Mouse (Mus musculus): ENCODE measurements at regions not wholly inside any gene's neighbourhood (a gene's known extent, or its start where the extent isn't known, plus 50 kb on each side); places are given as distances from the start of the nearest gene placed in this dataset.

DNA sequence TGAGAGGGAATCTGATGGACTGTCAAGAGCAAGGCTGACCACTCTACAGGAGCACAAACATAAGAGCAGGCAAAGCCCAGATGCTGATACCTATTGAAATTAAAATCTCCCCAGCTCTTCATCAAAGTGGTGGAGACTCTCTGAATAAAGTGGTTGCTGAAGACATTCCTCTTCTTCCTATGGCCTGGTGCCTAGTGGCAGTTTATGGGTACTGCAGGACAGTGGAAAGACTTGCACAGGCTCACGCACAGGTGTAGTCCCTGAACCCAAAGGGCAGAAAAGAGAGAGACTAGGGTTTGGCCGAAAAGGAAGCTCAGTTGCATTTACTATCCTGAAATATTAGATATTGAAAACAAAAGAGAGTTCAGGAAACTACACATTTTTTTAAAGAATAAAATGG, 144.2 kb upstream of the Npy2r start:
- WGBS = 90% methylated on average over 2 of the region's 2 CpGs
- Histone ChIP-seq H3K4me3 (ENCODE audit: low read depth, low read length) (no peak overlapping the region), H3K4me1 (replicated peaks; ENCODE audit: control insufficient read depth, insufficient read depth, low read length) (no peaks in the 10 kb centered on the region), H3K4me2 (replicated peaks; ENCODE audit: low read depth) (no peak overlapping the region), H3K27ac (ENCODE audit: low read depth, low read length) (no peak overlapping the region), H3K27me3 (replicated peaks; ENCODE audit: control insufficient read depth, insufficient read depth, low read length) (no peaks in the 10 kb centered on the region), H3K9ac (ENCODE audit: low read depth, low read length) (no peak overlapping the region), H3K36me3 (ENCODE audit: control insufficient read depth, insufficient read depth) (no peaks in the 10 kb centered on the region), H3K9me3 (ENCODE audit: control insufficient read depth) (no peaks in the 10 kb centered on the region)
- peak; percentile 39 for TF ChIP-seq CTCF (IDR thresholded peaks at IDR 0.05; ENCODE audit: low read depth)
- no peak for ATAC-seq

DNA sequence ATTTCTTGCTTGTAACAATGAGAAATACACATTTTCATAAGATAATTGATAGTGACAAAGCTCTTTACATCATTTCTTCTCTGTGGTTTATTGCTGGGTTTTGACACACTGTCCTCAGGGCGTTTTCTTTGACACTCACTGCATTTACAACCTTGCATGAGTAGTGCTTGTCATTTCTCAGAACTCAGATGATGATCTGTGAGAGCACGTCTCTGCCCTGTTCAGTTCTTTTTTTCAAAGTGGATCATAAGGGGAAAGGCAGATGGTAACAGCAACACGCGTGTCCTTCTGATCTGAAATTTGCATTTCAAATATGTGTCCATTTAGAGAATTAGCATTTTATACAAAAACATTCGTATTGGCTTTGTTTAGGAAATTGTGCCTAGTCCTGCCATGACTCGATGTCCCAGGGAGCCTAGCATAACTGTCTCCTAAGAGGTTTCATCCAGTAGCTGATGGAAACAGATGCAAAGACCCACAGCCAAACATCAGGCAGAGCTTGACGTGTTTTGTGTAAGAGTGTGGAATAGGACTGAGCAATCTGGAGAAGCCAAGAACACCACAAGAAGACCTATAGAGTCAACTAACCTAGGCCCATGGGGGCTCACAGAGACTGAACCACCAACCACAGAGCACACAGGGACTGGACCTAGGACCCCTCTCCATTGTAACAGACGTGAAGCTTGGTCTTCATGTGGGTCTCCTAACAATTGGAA, 108.4 kb upstream of the Npy2r start:
- H3K4me3 ChIP-seq (ENCODE audit: low read depth, low read length) = no peak overlapping the region
- TF ChIP-seq CTCF (IDR thresholded peaks at IDR 0.05; ENCODE audit: low read depth) = no peak
- ATAC-seq = no peak

DNA sequence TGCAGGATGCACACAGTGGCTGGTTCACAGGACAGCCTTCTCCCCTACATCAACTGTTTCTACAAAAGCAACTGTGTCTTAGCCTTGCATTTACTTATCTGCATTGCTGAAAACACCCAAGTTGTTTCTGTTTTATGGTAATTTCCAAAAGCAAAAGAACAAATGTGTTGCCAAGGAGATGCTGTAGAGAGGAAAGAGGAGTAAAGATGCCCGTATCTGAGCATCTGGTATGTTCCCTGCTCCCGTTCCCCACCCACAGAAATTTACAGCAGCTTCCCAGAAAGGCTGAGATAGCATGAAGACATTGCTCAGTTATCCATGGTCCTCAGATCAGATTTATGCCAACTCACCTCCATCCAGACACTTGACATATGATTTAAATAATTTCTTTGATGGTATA, 104.5 kb upstream of the Npy2r start:
- Histone ChIP-seq H3K27me3 (replicated peaks; ENCODE audit: control insufficient read depth, insufficient read depth, low read length) (no peaks in the 10 kb centered on the region), H3K4me2 (replicated peaks; ENCODE audit: low read depth) (no peak overlapping the region), H3K27ac (ENCODE audit: low read depth, low read length) (no peak overlapping the region), H3K4me1 (replicated peaks; ENCODE audit: control insufficient read depth, insufficient read depth, low read length) (no peaks in the 10 kb centered on the region), H3K36me3 (ENCODE audit: control insufficient read depth, insufficient read depth) (no peaks in the 10 kb centered on the region), H3K9ac (ENCODE audit: low read depth, low read length) (no peak overlapping the region), H3K4me3 (ENCODE audit: low read depth, low read length) (no peak overlapping the region), H3K9me3 (ENCODE audit: control insufficient read depth) (no peaks in the 10 kb centered on the region)
- 65% methylated on average over 2 of the region's 2 CpGs for WGBS
- TF ChIP-seq CTCF (IDR thresholded peaks at IDR 0.05; ENCODE audit: low read depth) = no peak
- ATAC-seq = no peak

More for the DNA sequence above, 108.4 kb upstream of the Npy2r start:
- Histone ChIP-seq H3K27me3 (replicated peaks; ENCODE audit: control insufficient read depth, insufficient read depth, low read length) (no peaks in the 10 kb centered on the region), H3K9ac (ENCODE audit: low read depth, low read length) (no peak overlapping the region), H3K4me1 (replicated peaks; ENCODE audit: control insufficient read depth, insufficient read depth, low read length) (no peaks in the 10 kb centered on the region), H3K27ac (ENCODE audit: low read depth, low read length) (no peak overlapping the region), H3K9me3 (ENCODE audit: control insufficient read depth) (no peaks in the 10 kb centered on the region), H3K36me3 (ENCODE audit: control insufficient read depth, insufficient read depth) (no peaks in the 10 kb centered on the region), H3K4me2 (replicated peaks; ENCODE audit: low read depth) (no peak overlapping the region)
- 83% methylated on average over 8 of the region's 8 CpGs for whole genome bisulfite sequencing

DNA sequence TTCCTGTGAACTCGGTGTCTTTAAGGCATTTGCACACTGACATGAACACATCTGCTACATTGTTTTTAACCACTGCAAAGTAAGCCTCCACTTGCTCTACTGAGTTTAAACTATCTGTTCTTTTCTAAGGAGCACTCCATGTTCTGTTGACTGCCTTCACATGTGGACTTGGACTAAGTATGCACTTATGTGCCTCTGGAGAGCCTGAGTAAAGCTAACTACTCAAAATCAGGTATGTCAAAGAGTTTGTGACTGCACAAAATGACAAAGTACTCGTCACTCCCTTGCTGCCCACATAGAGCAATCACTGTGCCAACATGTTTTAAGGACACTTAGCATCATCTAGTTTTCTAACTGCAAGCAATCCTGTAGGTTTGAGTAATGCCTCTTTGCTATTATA, 92.2 kb upstream of the Npy2r start:
- no peak for ATAC-seq
- H3K4me1 ChIP-seq (replicated peaks; ENCODE audit: control insufficient read depth, insufficient read depth, low read length) = no peaks in the 10 kb centered on the region
- no peaks in the 10 kb centered on the region for H3K36me3 ChIP-seq (ENCODE audit: control insufficient read depth, insufficient read depth)
- no peak overlapping the region for H3K27ac ChIP-seq (ENCODE audit: low read depth, low read length)
- no peak for TF ChIP-seq CTCF (IDR thresholded peaks at IDR 0.05; ENCODE audit: low read depth)
- H3K27me3 ChIP-seq (replicated peaks; ENCODE audit: control insufficient read depth, insufficient read depth, low read length) = no peaks in the 10 kb centered on the region
- H3K4me3 ChIP-seq (ENCODE audit: low read depth, low read length) = no peak overlapping the region
- no peaks in the 10 kb centered on the region for H3K9me3 ChIP-seq (ENCODE audit: control insufficient read depth)
- H3K4me2 ChIP-seq (replicated peaks; ENCODE audit: low read depth) = no peak overlapping the region
- H3K9ac ChIP-seq (ENCODE audit: low read depth, low read length) = no peak overlapping the region
- WGBS = 75% methylated on average over 2 of the region's 2 CpGs

DNA sequence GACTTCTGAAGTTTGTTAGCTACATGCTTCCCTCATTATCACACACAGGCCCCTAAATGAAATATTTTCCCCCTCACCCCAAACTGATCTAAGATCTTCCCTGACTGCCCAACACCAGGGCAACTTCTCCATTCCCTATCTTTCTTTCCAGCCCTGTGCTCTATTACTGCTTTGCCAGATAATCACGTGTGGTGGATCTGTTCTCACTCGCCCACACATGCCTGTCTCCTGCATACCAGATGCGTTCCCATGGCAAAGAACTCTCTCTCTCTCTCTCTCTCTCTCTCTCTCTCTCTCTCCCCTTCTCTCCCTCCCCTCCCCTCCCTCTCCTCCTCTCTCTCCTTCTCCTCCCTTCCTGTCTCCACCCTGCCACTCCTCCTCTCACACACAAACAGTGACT, 88.8 kb upstream of the Npy2r start:
- no peak overlapping the region for H3K9ac ChIP-seq (ENCODE audit: low read depth, low read length)
- no peaks in the 10 kb centered on the region for H3K4me1 ChIP-seq (replicated peaks; ENCODE audit: control insufficient read depth, insufficient read depth, low read length)
- TF ChIP-seq CTCF (IDR thresholded peaks at IDR 0.05; ENCODE audit: low read depth) = no peak
- H3K9me3 ChIP-seq (ENCODE audit: control insufficient read depth) = no peaks in the 10 kb centered on the region
- 34% methylated on average over 3 of the region's 3 CpGs for WGBS
- H3K27me3 ChIP-seq (replicated peaks; ENCODE audit: control insufficient read depth, insufficient read depth, low read length) = no peaks in the 10 kb centered on the region
- H3K4me3 ChIP-seq (ENCODE audit: low read depth, low read length) = no peak overlapping the region
- no peak for ATAC-seq
- H3K36me3 ChIP-seq (ENCODE audit: control insufficient read depth, insufficient read depth) = no peaks in the 10 kb centered on the region
- no peak overlapping the region for H3K27ac ChIP-seq (ENCODE audit: low read depth, low read length)
- H3K4me2 ChIP-seq (replicated peaks; ENCODE audit: low read depth) = no peak overlapping the region

DNA sequence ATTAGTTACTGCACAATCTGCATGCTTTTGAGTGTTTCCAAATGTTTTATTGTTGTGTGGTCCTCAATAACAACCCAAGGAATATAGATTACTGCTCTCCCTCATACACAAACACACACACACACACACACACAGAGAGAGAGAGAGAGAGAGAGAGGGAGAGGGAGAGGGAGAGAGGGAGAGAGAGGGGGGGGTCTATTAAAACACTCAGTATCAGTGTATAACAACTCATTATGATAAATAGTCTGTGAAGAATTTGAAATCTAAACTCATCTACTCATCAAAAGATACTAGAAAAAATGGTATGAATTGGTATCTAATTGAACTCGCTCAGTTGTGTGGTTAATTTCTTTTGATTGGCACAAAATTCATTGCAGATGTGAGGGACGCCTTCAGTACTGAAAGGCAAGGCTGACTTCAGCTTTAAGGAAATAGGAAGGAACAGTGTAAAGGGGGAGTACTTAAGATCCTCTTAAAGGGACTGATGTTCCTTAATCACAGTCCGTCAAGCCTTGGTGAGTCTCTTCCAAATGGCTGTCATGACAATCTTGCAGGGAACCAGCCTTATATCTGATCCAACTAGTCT, 72.6 kb upstream of the Npy2r start:
- Histone ChIP-seq H3K4me1 (replicated peaks; ENCODE audit: control insufficient read depth, insufficient read depth, low read length) (no peaks in the 10 kb centered on the region), H3K27ac (ENCODE audit: low read depth, low read length) (no peak overlapping the region), H3K4me2 (replicated peaks; ENCODE audit: low read depth) (no peak overlapping the region), H3K36me3 (ENCODE audit: control insufficient read depth, insufficient read depth) (no peaks in the 10 kb centered on the region), H3K9ac (ENCODE audit: low read depth, low read length) (no peak overlapping the region), H3K27me3 (replicated peaks; ENCODE audit: control insufficient read depth, insufficient read depth, low read length) (no peaks in the 10 kb centered on the region), H3K9me3 (ENCODE audit: control insufficient read depth) (no peaks in the 10 kb centered on the region), H3K4me3 (ENCODE audit: low read depth, low read length) (no peak overlapping the region)
- WGBS = 71% methylated on average over 3 of the region's 3 CpGs
- no peak for TF ChIP-seq CTCF (IDR thresholded peaks at IDR 0.05; ENCODE audit: low read depth)
- no peak for ATAC-seq
